Mouse (Mus musculus): Measurements from ENCODE around the gene Prpf39. TPM values are rescaled to one million over a fixed set of nuclear protein-coding genes. Genes with fewer than 3 reads are reported as not detected.

Gene Prpf39
- polyA plus RNA-seq (2012; rRNA removed): 4.7 and 5.2 TPM in 2 replicates

DNA sequence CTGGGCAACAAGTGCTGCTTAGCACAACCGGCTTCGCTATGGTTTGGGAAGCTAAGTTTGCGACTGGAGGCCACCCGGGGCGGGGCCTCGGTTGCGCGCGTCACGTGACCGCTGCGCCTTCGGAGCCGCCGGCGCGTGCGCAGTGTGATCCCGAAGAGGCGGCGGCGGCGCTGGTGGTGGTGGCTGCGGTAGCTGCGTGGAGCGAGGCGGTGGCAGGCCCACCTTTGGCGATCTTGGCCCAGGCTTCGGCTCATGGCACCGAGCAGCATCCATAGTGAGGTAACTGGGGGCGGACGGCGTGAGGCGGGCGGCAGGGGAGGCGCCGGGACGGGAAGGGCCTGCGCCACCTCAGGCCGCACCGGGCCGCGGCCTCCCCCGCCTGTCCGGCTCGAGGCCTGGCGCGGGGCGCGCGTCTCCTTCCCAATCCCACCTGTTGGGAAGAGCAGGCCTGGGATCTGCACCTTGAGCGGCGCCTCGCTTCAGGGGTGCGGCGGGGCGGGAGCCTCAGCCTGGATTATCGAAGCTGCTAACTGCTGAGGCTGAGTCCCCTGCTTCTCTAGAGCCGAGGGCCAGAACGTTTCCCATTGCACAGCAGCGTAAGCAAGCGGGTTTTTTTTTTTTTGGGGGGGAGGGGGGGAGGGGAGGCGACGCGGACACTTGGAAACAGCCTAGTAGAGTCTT, at the start of gene Prpf39:
TSS of gene Prpf39 (plus strand) at position 144 of the 681 bp plus-strand sequence.
- TF ChIP-seq POLR2A (IDR thresholded peaks at IDR 0.05; ENCODE audit: control insufficient read depth, low read depth, low read length) (peak; percentile 82), CTCF (IDR thresholded peaks at IDR 0.05; ENCODE audit: control insufficient read depth, insufficient read depth, insufficient replicate concordance, low read depth, low read length) (no peak)
- Histone ChIP-seq H3K36me3 (ENCODE audit: control insufficient read depth, insufficient read depth, low read length) (no peaks in the 10 kb centered on the region), H3K27me3 (ENCODE audit: control insufficient read depth, insufficient read depth, low read length) (no peaks in the 10 kb centered on the region), H3K4me3 (ENCODE audit: control insufficient read depth, low read depth, low read length) (peak within 1 kb of the TSS; percentile 99), H3K27ac (ENCODE audit: control insufficient read depth, insufficient read depth, low read depth, low read length) (peak within 1 kb of the TSS; percentile 97), H3K4me1 (ENCODE audit: control insufficient read depth, insufficient read depth, low read length) (peaks cover 3% of the 10 kb centered on the region; the same call in 1 of the 2 replicates)

DNA sequence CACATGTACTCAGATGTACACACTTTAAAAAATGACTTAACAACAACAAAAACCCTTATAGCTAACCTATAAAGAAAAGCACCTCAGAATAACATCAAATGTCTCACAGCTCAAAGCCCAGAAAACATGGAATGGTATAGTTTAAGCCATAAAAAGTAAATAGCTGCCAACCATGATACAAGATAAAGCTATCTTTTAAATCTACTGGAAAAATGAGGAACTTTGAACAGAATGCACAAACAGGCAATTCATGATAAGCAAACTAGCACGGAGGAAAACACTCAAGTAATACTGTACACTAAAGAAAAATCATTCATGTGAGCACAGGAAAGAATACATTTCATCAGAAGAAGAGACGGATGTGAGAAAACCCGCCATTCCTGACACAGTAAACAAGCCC, 28.4 kb upstream of the Prpf39 start:
- Histone ChIP-seq H3K4me3 (ENCODE audit: control insufficient read depth, low read depth, low read length) (no peak overlapping the region), H3K4me1 (ENCODE audit: control insufficient read depth, insufficient read depth, low read length) (no peaks in the 10 kb centered on the region), H3K27ac (ENCODE audit: control insufficient read depth, insufficient read depth, low read depth, low read length) (no peak overlapping the region), H3K27me3 (ENCODE audit: control insufficient read depth, insufficient read depth, low read length) (no peaks in the 10 kb centered on the region), H3K36me3 (ENCODE audit: control insufficient read depth, insufficient read depth, low read length) (peaks cover 3% of the 10 kb centered on the region; the same call in 1 of the 2 replicates)
- TF ChIP-seq CTCF (IDR thresholded peaks at IDR 0.05; ENCODE audit: control insufficient read depth, insufficient read depth, insufficient replicate concordance, low read depth, low read length) (no peak), POLR2A (IDR thresholded peaks at IDR 0.05; ENCODE audit: control insufficient read depth, low read depth, low read length) (no peak)

DNA sequence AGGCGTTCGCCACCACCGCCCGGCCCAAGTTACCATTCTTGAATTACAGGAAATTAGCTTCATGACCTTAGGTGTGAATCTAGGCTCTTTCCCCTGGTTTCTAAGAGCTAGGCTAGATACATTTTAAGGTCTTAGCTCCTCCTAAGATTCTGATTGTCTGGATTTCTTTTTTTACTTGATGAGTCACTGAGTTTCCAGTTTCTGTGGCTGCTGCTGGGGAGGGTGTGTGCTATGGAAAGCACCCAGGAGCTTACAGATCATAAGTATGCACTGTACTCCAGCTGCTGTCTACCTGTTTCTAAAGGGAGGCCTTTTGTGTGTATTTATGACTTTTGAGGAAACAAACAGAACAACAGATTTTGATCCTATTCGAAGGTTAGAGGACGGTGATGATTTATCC, 13.3 kb upstream of the Prpf39 start:
- H3K27me3 ChIP-seq (ENCODE audit: control insufficient read depth, insufficient read depth, low read length): no peaks in the 10 kb centered on the region
- no peak overlapping the region for H3K4me3 ChIP-seq (ENCODE audit: control insufficient read depth, low read depth, low read length)
- H3K36me3 ChIP-seq (ENCODE audit: control insufficient read depth, insufficient read depth, low read length): no peaks in the 10 kb centered on the region
- TF ChIP-seq CTCF (IDR thresholded peaks at IDR 0.05; ENCODE audit: control insufficient read depth, insufficient read depth, insufficient replicate concordance, low read depth, low read length): no peak
- TF ChIP-seq POLR2A (IDR thresholded peaks at IDR 0.05; ENCODE audit: control insufficient read depth, low read depth, low read length): no peak
- H3K27ac ChIP-seq (ENCODE audit: control insufficient read depth, insufficient read depth, low read depth, low read length): no peak overlapping the region
- no peaks in the 10 kb centered on the region for H3K4me1 ChIP-seq (ENCODE audit: control insufficient read depth, insufficient read depth, low read length)

DNA sequence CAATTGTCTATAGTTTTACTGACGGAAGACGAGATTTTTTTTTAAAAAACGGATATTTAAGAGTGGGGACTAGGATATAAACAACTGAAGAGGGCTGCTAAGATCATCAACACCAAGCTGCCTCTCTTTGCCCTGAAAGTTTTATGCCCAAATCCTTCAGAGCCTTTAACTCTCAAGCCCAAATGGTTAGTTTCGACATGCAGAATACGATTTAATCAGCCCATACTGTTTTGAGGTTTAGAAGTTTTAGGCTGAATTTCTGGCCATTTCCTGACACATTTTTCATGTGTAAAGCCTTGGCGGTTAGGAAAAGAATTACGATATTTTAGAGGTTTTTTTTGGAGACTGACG, 319 bp upstream of the Prpf39 start:
- Histone ChIP-seq H3K4me1 (ENCODE audit: control insufficient read depth, insufficient read depth, low read length) (peaks cover 3% of the 10 kb centered on the region; the same call in 1 of the 2 replicates), H3K36me3 (ENCODE audit: control insufficient read depth, insufficient read depth, low read length) (no peaks in the 10 kb centered on the region), H3K27me3 (ENCODE audit: control insufficient read depth, insufficient read depth, low read length) (no peaks in the 10 kb centered on the region), H3K27ac (ENCODE audit: control insufficient read depth, insufficient read depth, low read depth, low read length) (peak overlapping the region; percentile 22), H3K4me3 (ENCODE audit: control insufficient read depth, low read depth, low read length) (peak overlapping the region; percentile 99)
- TF ChIP-seq POLR2A (IDR thresholded peaks at IDR 0.05; ENCODE audit: control insufficient read depth, low read depth, low read length) (no peak), CTCF (IDR thresholded peaks at IDR 0.05; ENCODE audit: control insufficient read depth, insufficient read depth, insufficient replicate concordance, low read depth, low read length) (no peak)

DNA sequence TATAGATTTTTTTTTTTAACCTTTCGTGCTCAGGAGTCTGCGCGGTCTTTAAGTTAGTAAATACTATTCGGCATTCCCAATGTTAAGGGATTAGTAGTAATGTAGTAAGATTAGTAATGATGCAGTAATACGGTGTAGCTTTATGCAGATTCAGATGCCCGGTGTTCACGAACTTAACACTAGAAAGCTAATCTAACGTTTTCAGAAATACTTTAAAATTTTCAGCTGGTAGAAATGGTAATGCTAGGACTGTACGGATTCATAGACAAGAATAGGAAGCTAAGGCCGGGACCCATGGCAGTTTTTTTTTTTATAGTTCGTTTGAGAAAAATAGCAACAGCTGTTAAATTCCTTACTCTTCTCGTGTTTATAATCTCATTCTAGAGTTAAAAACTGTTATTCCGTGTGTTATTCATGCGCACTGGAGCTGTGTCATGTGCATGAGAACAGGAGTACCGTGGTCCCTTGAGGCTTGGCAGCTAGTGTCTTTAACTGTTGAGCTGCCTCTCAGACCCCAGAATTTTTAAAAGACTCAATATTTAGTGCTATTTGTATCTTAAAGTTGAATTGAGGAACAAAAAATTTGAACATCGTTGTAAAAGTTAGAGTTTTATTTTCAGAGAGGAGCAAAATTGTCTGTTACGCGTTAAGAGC, 886 bp downstream of the Prpf39 start:
- Histone ChIP-seq H3K4me3 (ENCODE audit: control insufficient read depth, low read depth, low read length) (peak overlapping the region; percentile 8; the same call in 1 of the 2 replicates), H3K27ac (ENCODE audit: control insufficient read depth, insufficient read depth, low read depth, low read length) (no peak overlapping the region), H3K36me3 (ENCODE audit: control insufficient read depth, insufficient read depth, low read length) (no peaks in the 10 kb centered on the region), H3K4me1 (ENCODE audit: control insufficient read depth, insufficient read depth, low read length) (peaks cover 3% of the 10 kb centered on the region; the same call in 1 of the 2 replicates), H3K27me3 (ENCODE audit: control insufficient read depth, insufficient read depth, low read length) (no peaks in the 10 kb centered on the region)
- no peak for TF ChIP-seq CTCF (IDR thresholded peaks at IDR 0.05; ENCODE audit: control insufficient read depth, insufficient read depth, insufficient replicate concordance, low read depth, low read length)
- TF ChIP-seq POLR2A (IDR thresholded peaks at IDR 0.05; ENCODE audit: control insufficient read depth, low read depth, low read length): no peak

DNA sequence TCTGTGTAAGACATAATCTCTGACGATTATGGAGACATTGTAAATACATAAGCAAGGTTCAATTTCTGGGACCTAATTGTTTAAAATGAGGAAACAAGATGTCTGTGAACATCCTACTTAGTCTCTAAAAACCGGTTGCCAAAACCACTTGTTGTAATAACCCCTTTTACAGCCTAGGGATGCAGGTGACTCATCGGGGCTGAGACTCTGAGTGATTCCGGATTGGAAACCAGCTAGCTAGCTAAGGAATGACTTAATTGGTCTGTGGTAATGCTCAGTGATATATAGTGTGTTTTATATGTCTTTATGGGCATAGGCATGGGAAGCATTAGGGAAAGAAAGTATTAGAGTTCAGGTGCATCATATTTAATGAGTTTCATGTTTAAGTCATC, 1.4 kb downstream of the Prpf39 start:
- no peak overlapping the region for H3K4me3 ChIP-seq (ENCODE audit: control insufficient read depth, low read depth, low read length)
- H3K27ac ChIP-seq (ENCODE audit: control insufficient read depth, insufficient read depth, low read depth, low read length): no peak overlapping the region
- H3K27me3 ChIP-seq (ENCODE audit: control insufficient read depth, insufficient read depth, low read length): no peaks in the 10 kb centered on the region
- peaks cover 3% of the 10 kb centered on the region; the same call in 1 of the 2 replicates for H3K4me1 ChIP-seq (ENCODE audit: control insufficient read depth, insufficient read depth, low read length)
- no peaks in the 10 kb centered on the region for H3K36me3 ChIP-seq (ENCODE audit: control insufficient read depth, insufficient read depth, low read length)
- TF ChIP-seq CTCF (IDR thresholded peaks at IDR 0.05; ENCODE audit: control insufficient read depth, insufficient read depth, insufficient replicate concordance, low read depth, low read length): no peak
- TF ChIP-seq POLR2A (IDR thresholded peaks at IDR 0.05; ENCODE audit: control insufficient read depth, low read depth, low read length): no peak

DNA sequence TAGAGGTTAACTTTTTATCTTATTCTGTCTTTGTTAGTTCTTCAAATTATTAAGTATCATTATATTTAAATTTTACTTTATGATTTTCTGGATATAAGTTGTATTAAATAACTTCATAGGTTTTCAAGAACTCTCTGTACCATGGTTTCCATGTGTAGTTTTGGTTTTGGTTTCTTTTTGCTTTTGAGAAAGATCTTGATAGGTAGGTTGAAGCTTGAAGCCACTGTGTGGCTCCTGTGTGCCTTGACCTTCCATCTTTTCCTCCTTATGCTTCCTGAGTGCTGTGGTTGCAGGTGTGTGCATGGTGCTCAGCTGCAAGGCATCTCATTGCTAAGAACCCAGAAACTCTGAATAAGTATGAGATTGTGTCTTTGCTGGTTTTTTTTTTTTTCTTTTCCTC, 12.7 kb downstream of the Prpf39 start:
- peaks cover 1% of the 10 kb centered on the region for H3K36me3 ChIP-seq (ENCODE audit: control insufficient read depth, insufficient read depth, low read length)
- H3K4me3 ChIP-seq (ENCODE audit: control insufficient read depth, low read depth, low read length): no peak overlapping the region
- TF ChIP-seq CTCF (IDR thresholded peaks at IDR 0.05; ENCODE audit: control insufficient read depth, insufficient read depth, insufficient replicate concordance, low read depth, low read length) (no peak), POLR2A (IDR thresholded peaks at IDR 0.05; ENCODE audit: control insufficient read depth, low read depth, low read length) (no peak)
- H3K27ac ChIP-seq (ENCODE audit: control insufficient read depth, insufficient read depth, low read depth, low read length): no peak overlapping the region
- no peaks in the 10 kb centered on the region for H3K4me1 ChIP-seq (ENCODE audit: control insufficient read depth, insufficient read depth, low read length)
- no peaks in the 10 kb centered on the region for H3K27me3 ChIP-seq (ENCODE audit: control insufficient read depth, insufficient read depth, low read length)

Data from testis, adult 2 months (tissue).